In genomic region chr16:10672490-10672889, GRCm38 (mm10) we compare ENCODE assay signal across 26 mouse cellular contexts.
DNase-seq lines count a peak whose midpoint lies in the region; ATAC-seq and TF ChIP-seq lines count a peak whose summit lies in the region.
"Had no signal": no experiment of that assay in that cellular context is flagged by ENCODE, and none has a peak within 500 bp of the region (broad histone marks: within the 10 kb centered on the region; RNA-seq: fewer than 3 reads in every experiment).

No protein-coding gene starts in this region.

- H3K79me2 ChIP-seq in MEL (ENCODE audit: control insufficient read depth, insufficient read depth, low read length, poor library complexity): no peaks in the 10 kb centered on the region

- DNase-seq in kidney, adult 18-20 months: no peak
- peak; percentile 52 for DNase-seq in MEL (ENCODE audit: low read depth, low spot score)
- no peak for DNase-seq in limb, embryonic 10.5 days (ENCODE audit: low spot score)
- DNase-seq in thymus, postnatal 14 days: peak; percentile 62
- no peak for DNase-seq in spleen, postnatal 36 days (ENCODE audit: low spot score in 2 of 2)
- DNase-seq in hindbrain, postnatal 0 days (ENCODE audit: low spot score): no peak
- no peak for DNase-seq in layer of hippocampus, postnatal 25 days (ENCODE audit: extremely low spot score in 1 of 2, low spot score in 1 of 2)
- DNase-seq: adrenal gland, postnatal 25 days; cerebellum, adult 9-10 months; heart, adult 18-20 months; heart, postnatal 14 days; lung, embryonic 14.5 days; midbrain, embryonic 14.5 days; right cerebral cortex, postnatal 4 days had no signal

- no peak for TF ChIP-seq CTCF in MEL (IDR thresholded peaks at IDR 0.05 in 2 of 3, conservative IDR thresholded peaks at IDR 0.05 in 1 of 3; ENCODE audit: control insufficient read depth in 1 of 3, insufficient read depth in 1 of 3, low read depth in 2 of 3, low read length in 3 of 3, poor library complexity in 1 of 3, severe bottlenecking in 1 of 3)
- no peak for TF ChIP-seq CTCF in hindbrain, postnatal 0 days (IDR thresholded peaks at IDR 0.05; ENCODE audit: low read depth)

- no peak for TF ChIP-seq POLR2A in MEL (IDR thresholded peaks at IDR 0.05; ENCODE audit: control insufficient read depth in 1 of 2, insufficient read depth in 1 of 2, low read depth in 1 of 2, low read length in 2 of 2, poor library complexity in 1 of 2)

- no peak overlapping the region for H3K27ac ChIP-seq in kidney, embryonic 16.5 days (ENCODE audit: low read length)
- H3K27ac ChIP-seq in MEL (ENCODE audit: control insufficient read depth, low read depth, low read length): no peak overlapping the region
- H3K27ac ChIP-seq in limb, embryonic 10.5 days: 0 out of 2 replicates have a peak overlapping the region, but pooled peaks have one; percentile 14
- no peak overlapping the region for H3K27ac ChIP-seq in hindbrain, postnatal 0 days
- H3K27ac ChIP-seq: embryonic facial prominence, embryonic 15.5 days; forebrain, embryonic 15.5 days; hindbrain, embryonic 14.5 days; intestine, embryonic 15.5 days; limb, embryonic 13.5 days; liver, embryonic 14.5 days; neural tube, embryonic 13.5 days; stomach, embryonic 15.5 days had no signal

- TF ChIP-seq RAD21 in MEL (IDR thresholded peaks at IDR 0.05; ENCODE audit: low read depth, low read length): no peak

- TF ChIP-seq EP300 in MEL (IDR thresholded peaks at IDR 0.05; ENCODE audit: low read depth in 1 of 2, low read length in 2 of 2): 0 out of 4 replicates have a peak, but pooled peaks of 1 of the 2 experiments have one; percentile 22

- no peaks in the 10 kb centered on the region for H3K27me3 ChIP-seq in kidney, embryonic 16.5 days (ENCODE audit: insufficient read depth, low read length)
- H3K27me3 ChIP-seq in MEL (ENCODE audit: control insufficient read depth in 1 of 2, insufficient read depth in 2 of 2, low read length in 2 of 2): no peaks in the 10 kb centered on the region
- no peaks in the 10 kb centered on the region for H3K27me3 ChIP-seq in limb, embryonic 10.5 days (ENCODE audit: low read depth, poor library complexity, severe bottlenecking)
- H3K27me3 ChIP-seq in hindbrain, postnatal 0 days (ENCODE audit: insufficient read depth, low read length): no peaks in the 10 kb centered on the region
- H3K27me3 ChIP-seq: embryonic facial prominence, embryonic 15.5 days; forebrain, embryonic 15.5 days; heart, embryonic 12.5 days; intestine, embryonic 15.5 days; kidney, embryonic 15.5 days; limb, embryonic 13.5 days; megakaryocyte, embryonic 14.5 days; neural tube, embryonic 13.5 days; stomach, embryonic 15.5 days had no signal

- H3K9ac ChIP-seq in kidney, embryonic 16.5 days (replicated peaks; ENCODE audit: low read length): no peak overlapping the region
- no peak overlapping the region for H3K9ac ChIP-seq in MEL (ENCODE audit: control insufficient read depth, low read depth, low read length, poor library complexity, severe bottlenecking)
- no peak overlapping the region for H3K9ac ChIP-seq in hindbrain, postnatal 0 days (replicated peaks; ENCODE audit: low read length)
- H3K9ac ChIP-seq: embryonic facial prominence, embryonic 15.5 days; forebrain, embryonic 15.5 days; heart, embryonic 12.5 days; hindbrain, embryonic 14.5 days; intestine, embryonic 15.5 days; kidney, embryonic 15.5 days; limb, embryonic 13.5 days; liver, embryonic 14.5 days; lung, embryonic 14.5 days; neural tube, embryonic 13.5 days; stomach, embryonic 15.5 days had no signal

- no peak overlapping the region for H3K4me3 ChIP-seq in kidney, embryonic 16.5 days (ENCODE audit: low read length)
- H3K4me3 ChIP-seq in MEL (ENCODE audit: control insufficient read depth in 1 of 2, insufficient read depth in 1 of 2, low read depth in 2 of 2, low read length in 2 of 2): no peak overlapping the region
- no peak overlapping the region for H3K4me3 ChIP-seq in limb, embryonic 10.5 days
- H3K4me3 ChIP-seq in hindbrain, postnatal 0 days (ENCODE audit: low read length): no peak overlapping the region
- H3K4me3 ChIP-seq: embryonic facial prominence, embryonic 15.5 days; forebrain, embryonic 15.5 days; heart, embryonic 12.5 days; intestine, embryonic 15.5 days; kidney, embryonic 15.5 days; limb, embryonic 13.5 days; megakaryocyte, embryonic 14.5 days; neural tube, embryonic 13.5 days; stomach, embryonic 15.5 days had no signal

- H3K4me2 ChIP-seq in kidney, embryonic 16.5 days (replicated peaks; ENCODE audit: low read depth, low read length): no peak overlapping the region
- H3K4me2 ChIP-seq in hindbrain, postnatal 0 days (ENCODE audit: low read depth, low read length): no peak overlapping the region
- H3K4me2 ChIP-seq: embryonic facial prominence, embryonic 15.5 days; forebrain, embryonic 15.5 days; heart, embryonic 12.5 days; hindbrain, embryonic 14.5 days; intestine, embryonic 15.5 days; kidney, embryonic 15.5 days; limb, embryonic 13.5 days; lung, embryonic 14.5 days; neural tube, embryonic 13.5 days; stomach, embryonic 15.5 days had no signal

- peaks cover 10% of the 10 kb centered on the region for H3K4me1 ChIP-seq in kidney, embryonic 16.5 days (ENCODE audit: insufficient read depth, low read length)
- H3K4me1 ChIP-seq in MEL (ENCODE audit: control insufficient read depth in 1 of 2, insufficient read depth in 2 of 2, low read length in 2 of 2): peaks cover 7 to 19% of the 10 kb centered on the region in 2 experiments
- H3K4me1 ChIP-seq in limb, embryonic 10.5 days: peaks cover 38% of the 10 kb centered on the region
- H3K4me1 ChIP-seq in hindbrain, postnatal 0 days (ENCODE audit: insufficient read depth, low read length): 0 out of 2 replicates have a peak, but pooled peaks cover 7% of the 10 kb centered on the region
- H3K4me1 ChIP-seq: forebrain, embryonic 15.5 days had no signal

- no peaks in the 10 kb centered on the region for H3K9me3 ChIP-seq in kidney, embryonic 16.5 days (ENCODE audit: low read length)
- no peaks in the 10 kb centered on the region for H3K9me3 ChIP-seq in MEL (replicated peaks; ENCODE audit: insufficient read depth, low read length)
- no peaks in the 10 kb centered on the region for H3K9me3 ChIP-seq in limb, embryonic 10.5 days (replicated peaks)
- no peaks in the 10 kb centered on the region for H3K9me3 ChIP-seq in hindbrain, postnatal 0 days (ENCODE audit: low read length)
- H3K9me3 ChIP-seq: embryonic facial prominence, embryonic 15.5 days; forebrain, embryonic 15.5 days; heart, embryonic 12.5 days; intestine, embryonic 15.5 days; kidney, embryonic 15.5 days; limb, embryonic 13.5 days; megakaryocyte, embryonic 14.5 days; neural tube, embryonic 13.5 days; stomach, embryonic 15.5 days had no signal

- no peaks in the 10 kb centered on the region for H3K36me3 ChIP-seq in kidney, embryonic 16.5 days (ENCODE audit: insufficient read depth, low read length)
- peaks cover 0 to 26% of the 10 kb centered on the region in 2 experiments; a peak in 2 of 4 replicates for H3K36me3 ChIP-seq in MEL (ENCODE audit: control insufficient read depth in 1 of 2, insufficient read depth in 2 of 2, low read length in 2 of 2)
- no peaks in the 10 kb centered on the region for H3K36me3 ChIP-seq in limb, embryonic 10.5 days
- H3K36me3 ChIP-seq in hindbrain, postnatal 0 days (ENCODE audit: insufficient read depth, low read length): no peaks in the 10 kb centered on the region
- H3K36me3 ChIP-seq: embryonic facial prominence, embryonic 15.5 days; forebrain, embryonic 15.5 days; heart, embryonic 12.5 days; intestine, embryonic 15.5 days; kidney, embryonic 15.5 days; limb, embryonic 13.5 days; neural tube, embryonic 13.5 days; stomach, embryonic 15.5 days had no signal

- ATAC-seq in kidney, embryonic 16.5 days (ENCODE audit: low FRiP score, low TSS enrichment): peak; percentile 32; the same call in 1 of the 2 replicates
- no peak for ATAC-seq in hindbrain, postnatal 0 days
- ATAC-seq: forebrain, embryonic 15.5 days; intestine, embryonic 15.5 days had no signal

TF ChIP-seq in MEL, 35 proteins besides CTCF, POLR2A, EP300 and RAD21:
- TF ChIP-seq ETS1 (IDR thresholded peaks at IDR 0.05; ENCODE audit: low read depth, low read length) (peak; percentile 49), MAZ (IDR thresholded peaks at IDR 0.05; ENCODE audit: low read depth, low read length) (no peak), GATA1 (IDR thresholded peaks at IDR 0.05; ENCODE audit: low read depth, low read length) (peak; percentile 55), CHD1 (IDR thresholded peaks at IDR 0.05; ENCODE audit: low read depth, low read length) (no peak), RCOR1 (IDR thresholded peaks at IDR 0.05; ENCODE audit: low read depth, low read length) (no peak), MXI1 (IDR thresholded peaks at IDR 0.05; ENCODE audit: low read depth, low read length) (0 out of 2 replicates have a peak, but pooled peaks have one; percentile 21)
TF ChIP-seq in MEL: peak in this region for 3.

Comparison
In these comparisons a context has a peak if more than half of its experiments do, and no peak if none do; other contexts are left out.
1. DNase-seq: peak in MEL (single experiment) and thymus, postnatal 14 days (single experiment); none in kidney, adult 18-20 months (single experiment), limb, embryonic 10.5 days (single experiment), spleen, postnatal 36 days (0 of 2), hindbrain, postnatal 0 days (single experiment) and layer of hippocampus, postnatal 25 days (0 of 2).